Mouse (Mus musculus): ENCODE measurements around the gene Slc25a11.

The Slc25a11 gene

GRCm38 (mm10) chr11:70668335-70668770 is 21.1 kb upstream of the Slc25a11 start:
- CTCF ChIA-PET = interaction anchor here (1.2 kb wide), 1 partner anchor 13 kb away, joined by 3 read pairs; no protein-coding TSS in a partner anchor

DNA sequence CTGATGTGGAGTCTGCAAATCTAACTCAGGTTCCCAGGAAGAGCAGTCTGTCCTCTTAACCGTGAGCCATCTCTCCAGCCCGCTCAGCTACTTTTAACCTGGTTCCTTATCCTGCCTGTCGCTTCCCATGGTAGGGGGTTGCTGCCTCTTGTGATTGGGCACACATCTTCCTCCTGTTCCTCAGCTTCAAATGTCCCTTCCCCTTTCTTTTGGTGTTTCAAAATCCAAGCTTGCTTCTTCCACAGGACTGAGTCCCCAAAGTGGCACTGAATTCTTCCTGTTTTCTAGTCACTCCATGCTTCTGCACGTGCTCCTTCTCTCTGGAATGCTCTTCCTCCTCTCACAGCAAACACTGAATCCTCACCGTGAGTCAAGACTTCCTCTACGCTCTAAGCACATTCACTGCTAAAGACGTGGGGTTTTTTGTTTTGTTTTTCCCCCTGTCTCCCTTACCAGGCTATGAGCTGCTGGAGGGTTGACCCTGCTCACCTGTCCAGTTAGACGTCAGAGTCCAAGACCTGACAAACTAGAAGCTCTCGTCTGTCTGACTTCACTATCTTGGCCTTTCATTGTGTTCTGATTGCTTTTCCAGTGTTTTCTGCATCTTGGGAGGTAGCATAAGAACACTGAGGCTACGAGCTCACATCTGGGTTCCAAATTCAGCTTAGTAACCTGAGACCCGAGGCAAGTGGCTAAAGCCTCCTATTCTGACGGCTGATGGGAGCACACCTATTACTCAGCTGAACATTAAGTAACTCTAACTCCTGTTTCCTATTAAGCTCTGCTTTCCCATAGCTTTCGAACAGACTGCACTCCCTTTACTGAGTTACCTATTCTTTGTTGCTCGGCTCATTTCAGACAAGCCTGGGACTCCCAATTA is 20.2 kb upstream of the Slc25a11 start:
- CTCF ChIA-PET = interaction anchor here (0.9 to 1.2 kb wide), 2 partner anchors 12 to 32 kb away, joined by 3 read pairs; partner anchors contain the start of gene Inca1

DNA sequence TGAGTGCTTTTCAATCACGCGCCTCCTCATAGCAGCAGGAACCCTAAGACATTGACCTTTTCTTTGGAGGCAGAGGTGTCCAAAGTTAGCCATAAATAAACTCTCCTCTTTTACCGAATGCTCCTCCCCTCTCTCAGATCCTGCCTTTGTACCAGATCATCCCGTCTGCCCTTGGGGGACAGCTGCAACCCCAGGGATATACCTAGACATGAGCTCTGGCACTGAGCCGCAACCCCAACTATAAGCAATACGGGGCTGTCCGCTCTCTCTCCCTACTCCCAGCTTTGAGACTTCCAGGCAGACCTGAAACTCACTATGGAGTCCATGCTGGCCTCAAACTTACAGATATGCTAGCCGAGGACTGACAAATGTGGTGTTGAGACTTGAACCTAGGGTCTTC is 19.4 kb upstream of the Slc25a11 start:
- CTCF ChIA-PET = interaction anchor here (0.9 kb wide), 1 partner anchor 33 kb away, joined by 3 read pairs; the partner anchor contains the start of gene Inca1

- CTCF ChIA-PET = interaction anchor here (0.7 kb wide), 1 partner anchor 12 kb away, joined by 3 read pairs; no protein-coding TSS in a partner anchor
These were observed 17.5 kb upstream of the Slc25a11 start for GRCm38 (mm10) chr11:70664741-70665140.

DNA sequence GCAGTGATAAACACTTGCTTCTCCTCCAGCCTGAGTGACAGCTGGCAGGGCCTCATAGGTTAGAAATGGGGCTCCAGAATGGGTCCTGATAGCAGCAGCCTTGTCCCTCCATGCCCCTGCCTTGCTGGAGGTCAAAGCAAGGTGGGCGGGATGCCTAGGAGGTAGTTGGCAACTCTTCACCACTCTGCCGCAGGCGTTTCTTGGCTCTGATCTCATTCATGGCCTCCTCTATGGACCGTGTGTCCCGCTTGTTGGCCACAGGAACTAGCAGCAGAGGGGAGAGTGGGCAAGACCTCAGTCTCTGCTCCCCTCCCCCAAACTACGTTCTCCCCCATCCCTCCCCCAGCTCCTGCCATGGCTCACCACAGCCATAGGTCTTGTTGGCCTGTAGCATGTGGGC is 16.7 kb upstream of the Slc25a11 start:
- CTCF ChIA-PET = interaction anchor here (0.7 kb wide), 1 partner anchor 13 kb away, joined by 3 read pairs; no protein-coding TSS in a partner anchor

GRCm38 (mm10) chr11:70663101-70663500 is 15.8 kb upstream of the Slc25a11 start:
- CTCF ChIA-PET = interaction anchor here (0.6 kb wide), 1 partner anchor 1244 kb away, joined by 4 read pairs; no protein-coding TSS in a partner anchor

- CTCF ChIA-PET = no interaction called here
These were observed 13.3 kb upstream of the Slc25a11 start for GRCm38 (mm10) chr11:70660571-70660970.

DNA sequence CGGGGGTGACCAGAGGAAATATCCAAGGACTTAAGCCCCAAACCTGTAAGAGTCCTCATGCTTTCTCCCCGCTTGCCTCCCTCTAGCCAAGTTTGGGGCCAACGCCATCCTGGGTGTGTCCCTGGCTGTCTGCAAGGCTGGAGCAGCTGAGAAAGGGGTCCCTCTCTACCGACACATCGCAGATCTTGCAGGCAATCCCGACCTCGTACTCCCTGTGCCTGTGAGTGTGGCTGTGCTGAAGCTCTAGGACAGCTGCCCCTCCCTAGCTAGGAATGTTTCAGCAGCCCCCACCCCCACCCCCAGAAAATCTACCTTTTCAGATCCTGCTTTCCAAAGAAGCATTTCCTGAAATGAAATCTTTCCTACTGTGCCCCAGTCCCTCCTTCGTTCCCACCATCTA is 11.7 kb upstream of the Slc25a11 start:
- CTCF ChIA-PET = no interaction called here

GRCm38 (mm10) chr11:70658521-70658920 is 11.2 kb upstream of the Slc25a11 start:
- CTCF ChIA-PET = no interaction called here

- CTCF ChIA-PET = no interaction called here
These were observed 10.7 kb upstream of the Slc25a11 start for GRCm38 (mm10) chr11:70657991-70658390.

DNA sequence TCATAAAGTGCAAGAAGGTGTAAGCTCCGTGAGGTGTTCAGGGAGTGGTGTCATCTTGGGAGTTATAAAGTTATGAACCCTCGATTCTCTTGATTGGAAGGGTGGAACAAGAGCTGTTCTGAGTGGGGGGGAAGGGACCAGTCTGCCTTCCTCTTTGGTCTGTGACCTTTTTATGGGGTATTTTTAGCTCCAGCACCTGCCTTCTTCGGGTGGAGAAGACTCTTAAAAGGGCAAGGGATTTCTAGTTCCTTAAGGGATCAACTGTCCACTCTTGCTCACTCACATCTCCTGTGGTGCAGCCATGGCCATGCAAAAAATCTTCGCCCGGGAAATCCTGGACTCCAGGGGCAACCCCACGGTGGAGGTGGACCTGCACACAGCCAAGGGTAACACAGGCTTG is 10.3 kb upstream of the Slc25a11 start:
- CTCF ChIA-PET = no interaction called here

DNA sequence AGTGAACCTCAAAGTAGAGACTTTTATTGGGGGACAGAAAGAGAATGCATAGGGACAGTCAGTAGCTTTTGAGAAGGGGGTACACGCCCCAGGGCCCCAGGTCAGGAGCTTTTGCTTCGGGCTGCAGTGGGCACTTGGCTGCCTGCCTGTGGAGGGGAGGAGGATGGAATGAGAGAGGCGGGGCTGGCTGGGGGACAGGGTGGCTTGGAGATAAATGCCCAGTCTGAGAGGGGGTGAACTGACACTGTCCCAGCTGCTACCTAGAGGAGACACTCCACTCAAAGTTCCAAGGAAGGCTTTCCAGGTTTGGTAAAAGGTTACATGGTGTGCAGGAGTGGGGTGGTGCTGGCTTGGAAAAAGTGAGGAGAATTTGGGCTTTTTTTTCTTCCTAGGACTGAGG is 9.7 kb upstream of the Slc25a11 start, which contains the start of gene Eno3:
Eno3 (plus strand) TSS at position 239 of the 400 bp plus-strand sequence.
- CTCF ChIA-PET = no interaction called here

DNA sequence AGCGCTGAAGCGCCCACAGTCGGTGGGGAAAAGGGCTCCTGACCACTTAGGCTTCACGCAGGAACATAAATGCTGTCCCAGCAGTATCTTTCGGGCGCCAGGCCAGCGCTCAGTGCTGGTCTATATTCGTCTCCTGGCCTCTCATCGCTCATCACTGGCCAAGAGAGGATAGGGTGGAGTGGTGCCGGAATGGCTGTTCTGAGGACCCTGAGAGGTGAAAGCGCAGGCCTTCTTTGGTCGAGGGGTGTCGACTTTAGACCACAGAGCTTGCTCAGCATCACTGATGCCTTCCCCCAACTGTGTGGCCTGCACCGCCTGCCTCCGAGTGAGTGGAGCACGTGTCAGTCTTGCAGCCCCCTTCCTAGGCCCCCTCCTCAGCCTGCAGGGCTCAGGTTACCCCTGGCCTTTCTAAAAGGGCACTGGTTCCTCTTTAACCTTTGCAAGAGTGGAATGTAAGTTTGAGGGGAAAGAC is 9.2 kb upstream of the Slc25a11 start:
- CTCF ChIA-PET = no interaction called here

- CTCF ChIA-PET = interaction anchor here (1.0 kb wide), 2 partner anchors 12 to 14 kb away, joined by 3 read pairs; no protein-coding TSS in a partner anchor
These were observed 8.5 kb upstream of the Slc25a11 start for GRCm38 (mm10) chr11:70655571-70656455.

GRCm38 (mm10) chr11:70654923-70655570 is 7.8 kb upstream of the Slc25a11 start:
- CTCF ChIA-PET = interaction anchor here (1.0 kb wide), 2 partner anchors 13 to 15 kb away, joined by 3 read pairs; no protein-coding TSS in a partner anchor

DNA sequence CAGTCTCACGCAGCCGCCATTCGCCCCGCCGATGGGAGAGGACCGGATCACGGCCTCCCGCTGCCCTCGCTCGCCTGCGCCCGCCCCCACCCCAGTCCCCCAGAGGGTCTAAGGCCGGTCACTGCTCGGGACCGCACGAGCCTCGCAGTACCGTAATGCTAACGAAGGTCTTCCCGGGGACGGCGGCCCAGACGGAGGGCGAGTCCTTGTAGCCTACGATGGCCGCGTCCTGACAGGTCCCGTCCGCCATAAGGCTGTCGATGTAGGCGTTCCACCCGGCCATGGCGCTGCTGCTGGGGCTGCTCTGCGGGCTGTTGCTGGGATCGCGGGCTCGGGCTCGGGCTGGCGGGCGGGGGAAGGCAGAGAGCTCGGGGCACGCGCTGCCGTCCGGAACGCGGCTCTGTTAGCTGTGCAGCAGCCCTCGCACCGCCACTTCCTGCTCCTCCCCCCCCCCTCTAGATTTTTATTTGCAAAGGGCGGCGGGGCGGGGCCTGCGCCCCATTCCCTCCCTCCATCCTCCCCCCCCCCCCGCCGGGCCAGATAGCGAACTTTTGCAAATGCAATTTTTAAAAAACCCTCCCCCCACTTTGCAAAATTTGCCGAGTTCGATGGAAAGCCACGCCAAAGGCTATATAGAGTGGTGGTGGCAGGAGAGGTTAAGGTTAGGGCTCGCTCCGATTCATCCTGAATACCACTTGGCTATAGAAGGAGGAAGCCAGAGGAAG is 7.1 kb upstream of the Slc25a11 start, which contains the start of gene Pfn1:
Pfn1 (minus strand) TSS at position 447 of the 725 bp plus-strand sequence.
- CTCF ChIA-PET = interaction anchor here (0.7 to 1.0 kb wide), 2 partner anchors 126 to 161 kb away, joined by 3 read pairs; no protein-coding TSS in a partner anchor

DNA sequence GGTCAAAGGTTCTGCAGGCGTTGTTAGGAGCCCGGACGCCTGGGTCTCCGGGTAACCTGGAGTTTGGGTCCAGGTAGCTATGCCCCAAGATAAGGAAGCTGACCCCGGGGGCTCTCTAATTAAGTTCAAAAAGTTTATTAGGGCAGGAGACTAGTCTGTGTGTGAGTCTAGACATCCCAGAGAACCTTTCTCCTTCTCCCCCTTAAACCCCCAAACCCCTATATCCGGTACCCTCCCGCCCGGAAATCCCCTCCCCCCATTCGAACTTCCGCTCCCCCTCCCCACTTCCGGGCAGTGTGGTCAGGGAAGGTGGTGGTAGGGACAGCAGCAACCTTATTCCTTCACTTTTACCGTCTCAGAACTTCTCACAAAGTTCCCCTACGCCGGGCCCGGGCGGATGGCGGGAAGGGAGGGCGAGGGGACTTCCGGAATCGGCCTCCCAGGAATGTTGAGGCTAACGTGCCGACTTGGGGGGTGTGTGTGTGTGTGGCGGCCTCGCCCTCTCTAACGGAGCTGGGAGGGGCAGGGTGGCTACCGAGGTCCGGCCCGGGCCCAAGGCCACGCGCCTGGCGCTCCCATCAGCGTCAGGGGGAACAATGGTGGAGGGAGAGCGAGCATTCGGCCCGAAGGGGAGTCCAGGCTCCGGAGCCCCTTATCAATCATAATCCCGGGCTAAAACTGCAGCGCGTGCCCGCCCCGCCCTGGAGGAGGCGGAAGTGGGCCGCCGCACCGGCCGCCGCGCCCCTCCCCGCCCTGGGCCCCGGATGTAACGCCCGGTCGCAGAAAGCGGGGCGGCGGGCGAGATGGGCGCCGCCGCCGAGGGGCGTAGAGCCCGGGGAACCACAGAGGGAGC is 6.3 kb upstream of the Slc25a11 start:
- CTCF ChIA-PET = interaction anchor here (0.7 to 1.0 kb wide), 2 partner anchors 127 to 161 kb away, joined by 3 read pairs; no protein-coding TSS in a partner anchor

- CTCF ChIA-PET = interaction anchor here (0.8 kb wide), 1 partner anchor 47 kb away, joined by 3 read pairs; the partner anchor contains the start of genes Inca1 and Kif1c
These were observed 5.6 kb upstream of the Slc25a11 start for GRCm38 (mm10) chr11:70652884-70653344.

Measured in spleen, embryonic (tissue).